Mouse (Mus musculus): Measurements from ENCODE around the gene Mis12.

Gene Mis12

GRCm38 (mm10) chr11:71017051-71017450 lies 2.4 kb upstream of the Mis12 start:
- no peak for DNase-seq (ENCODE audit: low read depth, low spot score)

- no peak for DNase-seq (ENCODE audit: low read depth, low spot score)
These were observed 803 bp upstream of the Mis12 start for GRCm38 (mm10) chr11:71018416-71019200.

DNA sequence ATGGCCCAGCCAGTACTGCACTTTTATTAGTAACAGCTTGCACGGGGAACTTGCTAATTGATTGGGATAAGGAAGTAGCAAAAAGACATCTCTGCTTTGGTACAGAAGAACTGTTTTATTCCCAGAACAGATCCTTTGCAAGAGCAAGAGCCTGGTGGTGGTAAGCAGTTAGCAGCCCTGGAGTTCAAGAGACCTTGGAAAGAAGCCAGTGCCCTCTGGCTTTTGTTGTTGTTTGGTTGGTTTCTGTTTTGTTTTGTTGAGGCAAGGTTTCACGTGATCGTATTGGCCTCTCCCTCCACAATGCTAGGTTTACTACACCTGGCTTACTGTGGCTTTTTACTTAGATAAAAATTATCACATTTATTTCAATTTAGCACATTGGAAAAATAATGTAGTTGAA lies 8.9 kb downstream of the Mis12 start:
- DNase-seq (ENCODE audit: low read depth, low spot score) = no peak

- DNase-seq (ENCODE audit: low read depth, low spot score) = no peak
These were observed 10.2 kb downstream of the Mis12 start for GRCm38 (mm10) chr11:71029403-71030118.

DNA sequence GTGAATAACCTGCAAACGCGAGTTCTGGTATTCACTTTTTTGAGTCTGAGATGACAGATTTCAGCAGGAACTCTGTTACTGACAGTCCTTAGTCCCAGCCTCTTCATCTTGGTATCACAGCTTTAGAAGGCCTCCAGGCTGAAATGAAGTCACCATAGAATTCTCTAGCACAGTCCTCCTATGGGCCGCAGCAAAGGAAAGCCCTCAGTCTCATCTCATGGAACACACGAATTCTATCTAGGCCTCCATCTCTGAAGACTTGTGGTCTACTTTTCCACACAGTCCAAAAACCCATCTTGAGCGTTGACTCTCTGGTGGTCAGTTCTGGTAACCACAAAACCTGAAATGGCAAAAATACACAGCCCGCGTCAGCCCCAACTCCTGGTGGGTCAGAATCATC lies 12.7 kb downstream of the Mis12 start:
- no peak for DNase-seq (ENCODE audit: low read depth, low spot score)

- DNase-seq (ENCODE audit: low read depth, low spot score) = no peak
These were observed 13.2 kb downstream of the Mis12 start for GRCm38 (mm10) chr11:71032491-71033162.

GRCm38 (mm10) chr11:71033163-71033761 lies 13.9 kb downstream of the Mis12 start, which contains the start of gene 6330403K07Rik:
Gene 6330403K07Rik (minus strand): TSS chr11:71033513.
- peak; percentile 47 for DNase-seq (ENCODE audit: low read depth, low spot score)

DNA sequence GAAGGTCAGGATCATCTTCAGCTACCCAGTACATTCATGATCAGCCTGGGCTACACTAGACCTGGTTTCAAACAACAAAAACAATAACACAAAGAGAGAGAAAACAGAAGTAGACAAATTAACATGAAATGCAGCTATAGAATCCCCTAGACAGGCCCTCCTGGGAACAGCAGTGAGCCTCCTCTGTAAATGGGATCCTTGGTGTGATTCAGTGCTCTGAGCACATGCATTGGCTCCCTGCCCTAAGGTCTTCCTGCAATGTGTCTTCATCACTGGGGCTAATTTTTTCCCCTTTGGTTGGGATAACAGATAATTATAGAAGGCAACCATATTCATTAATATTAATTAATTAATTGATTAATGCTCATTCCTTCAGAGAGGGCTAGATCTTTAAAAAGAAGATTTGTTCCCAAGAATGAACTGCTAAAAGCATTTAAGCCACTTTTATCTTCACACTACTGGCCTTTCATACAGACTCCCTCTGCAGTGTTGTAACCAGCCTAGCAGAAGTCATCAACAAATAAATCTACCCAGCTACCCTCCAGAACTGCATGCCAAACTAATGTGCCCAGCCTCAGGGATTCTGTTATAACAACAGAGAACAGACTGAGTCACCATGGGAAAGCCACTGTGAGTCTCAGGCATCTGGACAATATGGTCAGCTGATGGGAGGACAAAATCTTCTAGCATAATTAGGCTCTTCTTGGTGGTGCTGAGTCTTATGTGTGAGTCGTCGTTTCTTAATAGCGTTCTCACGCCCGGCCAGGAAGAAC lies 20.3 kb downstream of the Mis12 start:
- DNase-seq (ENCODE audit: low read depth, low spot score) = no peak

GRCm38 (mm10) chr11:71052554-71052953 lies 33.1 kb downstream of the Mis12 start:
- no peak for DNase-seq (ENCODE audit: low read depth, low spot score)

- DNase-seq (ENCODE audit: low read depth, low spot score) = no peak
These were observed 56.9 kb downstream of the Mis12 start for GRCm38 (mm10) chr11:71076342-71076741.
